Mouse (Mus musculus) brown adipose tissue, adult 24 weeks (tissue): ENCODE data around the gene Olfr1510. TPM values are rescaled to one million over a fixed set of nuclear protein-coding genes. Genes with fewer than 3 reads are reported as not detected.
"Not testable (repeated sequence)": the region's sequence is repeated elsewhere in the genome, so short reads cannot be mapped to it uniquely, and the experiment has no call there.

Experiments
- H3K27ac ChIP-seq: fragments of 200-500 bp; replicated peaks from 2 replicates; pipeline ENCODE4 v1.5.1; 2012; ENCODE audit warnings: low read depth, mild to moderate bottlenecking, low read length
- H3K4me1 ChIP-seq: fragments of 200-500 bp; 2 replicates; pipeline ENCODE4 v1.6.1; 2012; ENCODE audit warnings: low read length, mixed read lengths; ENCODE audit not compliant: control insufficient read depth, insufficient read depth, insufficient read length
- H3K4me3 ChIP-seq: fragments of 200-500 bp; 2 replicates; pipeline ENCODE4 v1.5.1; 2012; ENCODE audit warnings: low read depth, mild to moderate bottlenecking, low read length, moderate library complexity; ENCODE audit not compliant: insufficient read depth
- polyA plus RNA-seq: library from polyadenylated mRNA; stranded (reverse); fragments of >200 nt; gene quantifications from 2 replicates; pipeline ENCODE4 v1.2.4, GENCODE M21; 2012; ENCODE audit not compliant: missing spikeins, insufficient read depth, insufficient read length

Gene Olfr1510
- polyA plus RNA-seq = not detected in 2 replicates

DNA sequence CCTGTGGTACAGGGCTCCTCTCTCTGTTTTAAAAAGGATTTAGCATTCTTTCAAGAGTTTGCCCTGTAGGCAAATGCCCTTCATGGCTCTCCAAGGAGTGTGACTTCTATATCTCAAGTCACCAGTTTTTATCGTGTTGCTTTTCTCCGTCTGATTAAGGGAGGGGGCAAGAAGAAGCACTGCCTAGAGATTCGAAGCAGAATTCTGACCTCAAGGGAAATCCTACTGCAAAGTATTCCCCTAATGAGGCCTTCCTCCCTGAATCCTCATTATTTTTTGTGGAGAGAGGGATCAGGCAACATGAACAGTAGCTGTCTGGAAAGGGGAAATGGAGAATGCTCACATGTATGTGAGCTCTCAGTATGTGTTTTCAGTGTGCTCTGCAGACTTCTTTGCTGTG, at the start of gene Olfr1510:
Olfr1510 (minus strand) TSS at position 101 of the 400 bp plus-strand sequence.
- H3K4me1 ChIP-seq = no peaks in the 10 kb centered on the region
- no peak within 1 kb of the TSS for H3K27ac ChIP-seq

DNA sequence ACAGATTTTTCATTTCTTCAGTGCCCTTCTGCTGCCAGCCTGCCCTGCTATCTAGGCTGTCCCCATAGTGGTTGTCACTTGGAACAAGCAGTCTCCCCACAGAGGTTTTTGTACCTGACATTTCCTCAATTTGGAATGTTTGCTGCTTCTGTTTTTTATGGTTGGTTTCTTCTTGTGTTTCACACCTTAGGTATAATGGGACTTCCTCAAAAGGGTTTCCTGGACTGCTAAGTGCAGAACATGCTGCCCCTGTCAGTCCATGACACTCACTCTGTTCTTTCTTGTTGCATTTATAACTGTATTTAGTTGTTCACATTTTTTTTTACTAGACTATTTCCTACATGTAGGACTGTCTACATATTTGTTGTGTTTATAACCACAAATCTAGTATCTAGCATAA, 47.8 kb upstream of the Olfr1510 start:
- H3K4me3 ChIP-seq = no peak overlapping the region
- no peak overlapping the region for H3K27ac ChIP-seq
- H3K4me1 ChIP-seq = no peaks in the 10 kb centered on the region

More for the DNA sequence above, at the start of gene Olfr1510:
- H3K4me3 ChIP-seq = no peak within 1 kb of the TSS

DNA sequence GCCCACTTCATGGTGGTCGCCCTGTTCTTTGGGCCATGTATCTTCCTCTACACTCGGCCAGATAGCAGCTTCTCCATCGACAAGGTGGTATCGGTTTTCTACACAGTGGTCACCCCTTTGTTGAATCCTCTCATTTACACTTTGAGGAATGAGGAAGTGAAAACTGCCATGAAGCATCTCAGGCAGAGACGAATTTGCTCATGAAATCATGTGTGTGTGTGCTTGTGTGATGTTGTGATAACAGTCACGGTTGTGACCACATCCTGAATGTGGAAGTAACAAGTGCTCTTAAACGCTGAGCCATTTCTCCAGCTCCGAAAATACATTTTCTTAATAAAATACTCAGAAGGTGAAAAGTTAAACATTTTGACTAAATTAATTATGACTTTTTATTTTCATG, 37.0 kb upstream of the Olfr1510 start:
- Histone ChIP-seq H3K4me1 (no peaks in the 10 kb centered on the region), H3K4me3 (no peak overlapping the region)

DNA sequence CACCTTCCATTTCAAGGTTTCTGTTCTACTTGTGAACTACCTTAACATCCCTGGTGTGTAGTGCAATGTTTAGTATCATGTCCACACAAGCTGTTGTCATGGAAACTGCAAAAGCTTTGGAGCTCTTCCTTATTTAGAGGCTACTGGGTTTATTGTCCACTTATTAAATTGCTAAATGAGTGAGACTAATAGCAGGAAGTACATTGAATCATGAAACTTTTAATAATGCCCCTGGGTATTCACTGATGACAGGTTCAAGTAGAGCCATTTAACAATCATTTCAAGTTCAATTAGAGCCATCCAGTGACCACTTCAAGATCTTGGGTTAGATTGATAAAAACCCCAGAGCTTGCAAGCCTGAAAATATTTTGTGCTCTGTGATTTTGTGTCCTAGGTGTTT, 28.5 kb upstream of the Olfr1510 start, which contains the start of gene Olfr1509:
Olfr1509 (plus strand) TSS at position 301 of the 400 bp plus-strand sequence.
- H3K4me1 ChIP-seq = no peaks in the 10 kb centered on the region
- H3K27ac ChIP-seq = no peak within 1 kb of the TSS
- H3K4me3 ChIP-seq = no peak within 1 kb of the TSS

More for the DNA sequence above, 37.0 kb upstream of the Olfr1510 start:
- H3K27ac ChIP-seq = no peak overlapping the region

DNA sequence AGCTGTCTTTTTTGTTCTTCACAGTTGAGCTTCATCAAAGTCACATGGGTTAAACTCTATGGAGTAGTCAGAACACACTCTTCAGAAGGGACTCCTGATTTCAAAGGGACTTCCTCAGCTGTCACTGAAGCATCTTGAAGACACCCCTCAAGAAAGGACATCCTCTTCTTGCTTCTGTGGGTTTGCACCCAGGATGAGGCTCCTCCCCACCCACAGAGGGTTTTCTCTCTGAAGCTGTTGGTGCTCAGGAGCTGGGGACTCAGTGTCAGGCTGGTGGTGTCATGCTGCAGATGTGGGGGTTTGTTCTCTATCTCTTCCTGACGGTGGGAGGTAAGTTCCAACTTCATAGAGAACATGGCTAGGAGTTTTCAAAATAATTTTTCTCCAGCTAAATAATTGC, 13.5 kb upstream of the Olfr1510 start:
- H3K27ac ChIP-seq = no peak overlapping the region
- no peaks in the 10 kb centered on the region for H3K4me1 ChIP-seq
- no peak overlapping the region for H3K4me3 ChIP-seq

DNA sequence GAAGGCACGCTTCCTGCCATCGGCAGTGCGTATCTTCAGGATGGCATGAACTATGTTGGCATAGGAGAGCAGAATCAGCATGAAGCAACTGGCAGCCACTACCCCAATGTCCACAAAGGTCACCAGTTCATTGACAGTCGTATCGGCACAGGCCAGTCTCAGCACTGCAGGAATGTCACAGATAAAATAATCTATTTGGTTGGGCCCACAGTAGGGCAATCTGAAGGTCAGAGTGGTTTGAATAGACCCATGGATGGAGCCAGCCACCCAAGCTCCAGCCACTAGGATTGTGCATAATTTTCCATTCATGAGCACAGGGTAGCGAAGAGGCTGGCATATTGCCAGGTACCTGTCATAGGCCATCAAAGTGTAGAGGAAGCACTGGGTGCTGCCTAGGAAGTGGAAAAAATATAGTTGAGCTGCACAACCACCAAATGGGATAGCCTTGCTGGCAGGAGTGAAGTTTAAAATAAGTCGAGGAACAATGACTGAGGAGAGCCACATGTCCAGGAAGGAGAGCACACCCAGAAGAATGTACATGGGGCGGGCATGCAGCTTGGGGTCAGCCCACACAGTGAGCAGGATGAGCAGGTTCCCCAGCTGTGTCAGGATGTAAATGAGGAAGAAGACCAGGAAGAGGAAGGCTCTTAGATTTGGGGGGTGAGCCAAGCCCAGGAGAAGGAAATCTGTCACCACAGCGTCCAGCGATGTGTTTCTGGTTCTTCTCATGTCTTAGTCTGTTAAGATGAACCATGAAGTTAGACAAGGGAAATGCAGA, 3.8 kb downstream of the Olfr1510 start:
- H3K4me1 ChIP-seq, H3K27ac ChIP-seq, H3K4me3 ChIP-seq: not testable (repeated sequence)

DNA sequence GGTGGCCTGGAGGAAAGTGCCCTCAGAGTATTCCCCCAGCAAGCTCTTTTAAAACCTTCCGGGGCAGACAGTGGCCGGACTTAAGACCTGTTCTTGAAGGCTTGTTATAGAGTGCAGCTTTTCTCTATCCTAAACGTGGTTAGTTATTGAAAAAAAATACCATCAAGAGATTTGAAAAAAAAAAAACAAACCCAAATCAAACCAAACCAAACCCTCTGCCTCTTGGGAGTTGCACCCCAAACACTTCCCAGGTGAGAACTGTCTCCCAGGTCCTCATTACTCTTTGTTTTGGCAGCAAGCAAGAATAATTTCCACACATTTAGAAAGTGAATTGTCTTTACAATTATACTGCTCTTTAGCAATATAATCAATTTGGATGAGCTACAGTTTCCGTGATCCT, 16.9 kb downstream of the Olfr1510 start, which contains the start of gene Olfr1511:
Olfr1511 (minus strand) TSS at position 101 of the 400 bp plus-strand sequence.
- H3K27ac ChIP-seq = no peak within 1 kb of the TSS
- no peaks in the 10 kb centered on the region for H3K4me1 ChIP-seq
- no peak within 1 kb of the TSS for H3K4me3 ChIP-seq

DNA sequence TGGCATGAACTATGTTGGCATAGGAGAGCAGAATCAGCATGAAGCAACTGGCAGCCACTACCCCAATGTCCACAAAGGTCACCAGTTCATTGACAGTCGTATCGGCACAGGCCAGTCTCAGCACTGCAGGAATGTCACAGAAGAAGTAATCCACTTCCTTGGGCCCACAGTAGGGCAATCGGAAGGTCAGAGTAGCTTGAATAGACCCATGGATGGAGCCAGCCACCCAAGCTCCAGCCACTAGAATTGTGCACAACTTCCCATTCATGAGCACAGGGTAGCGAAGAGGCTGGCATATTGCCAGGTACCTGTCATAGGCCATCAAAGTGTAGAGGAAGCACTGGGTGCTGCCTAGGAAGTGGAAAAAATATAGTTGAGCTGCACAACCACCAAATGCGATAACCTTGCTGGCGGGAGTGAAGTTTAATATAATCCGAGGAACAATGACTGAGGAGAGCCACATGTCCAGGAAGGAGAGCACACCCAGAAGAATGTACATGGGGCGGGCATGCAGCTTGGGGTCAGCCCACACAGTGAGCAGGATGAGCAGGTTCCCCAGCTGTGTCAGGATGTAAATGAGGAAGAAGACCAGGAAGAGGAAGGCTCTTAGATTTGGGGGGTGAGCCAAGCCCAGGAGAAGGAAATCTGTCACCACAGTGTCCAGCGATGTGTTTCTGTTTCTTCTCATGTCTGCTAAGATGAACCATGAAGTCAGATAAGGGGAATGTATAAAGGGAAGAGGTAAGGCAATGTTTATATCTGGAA, 23.9 kb downstream of the Olfr1510 start:
- H3K4me3 ChIP-seq, H3K4me1 ChIP-seq, H3K27ac ChIP-seq: not testable (repeated sequence)

DNA sequence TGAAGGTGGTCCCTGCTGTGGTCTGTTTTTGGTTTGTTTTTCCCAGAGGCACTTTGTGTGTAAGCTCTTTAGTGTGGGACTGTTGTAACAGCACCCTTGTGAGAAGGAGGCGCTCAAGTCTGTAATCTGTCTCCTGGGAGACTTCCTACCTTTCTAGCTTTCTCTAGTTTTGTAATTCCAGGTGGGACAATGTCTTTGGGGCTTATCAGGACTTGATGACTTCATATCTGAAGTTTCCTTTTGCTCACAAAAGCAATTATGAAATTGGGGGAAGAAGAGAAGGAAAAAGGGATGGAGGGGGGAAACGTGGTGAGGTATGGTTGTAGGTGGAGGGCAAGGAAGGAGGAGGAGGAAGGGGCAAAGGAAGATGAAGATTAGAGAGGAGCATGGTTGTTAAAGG, 35.1 kb downstream of the Olfr1510 start, which contains the start of gene Olfr1512:
Olfr1512 (minus strand) TSS at position 101 of the 400 bp plus-strand sequence.
- no peaks in the 10 kb centered on the region for H3K4me1 ChIP-seq
- H3K27ac ChIP-seq = no peak within 1 kb of the TSS
- H3K4me3 ChIP-seq = no peak within 1 kb of the TSS

DNA sequence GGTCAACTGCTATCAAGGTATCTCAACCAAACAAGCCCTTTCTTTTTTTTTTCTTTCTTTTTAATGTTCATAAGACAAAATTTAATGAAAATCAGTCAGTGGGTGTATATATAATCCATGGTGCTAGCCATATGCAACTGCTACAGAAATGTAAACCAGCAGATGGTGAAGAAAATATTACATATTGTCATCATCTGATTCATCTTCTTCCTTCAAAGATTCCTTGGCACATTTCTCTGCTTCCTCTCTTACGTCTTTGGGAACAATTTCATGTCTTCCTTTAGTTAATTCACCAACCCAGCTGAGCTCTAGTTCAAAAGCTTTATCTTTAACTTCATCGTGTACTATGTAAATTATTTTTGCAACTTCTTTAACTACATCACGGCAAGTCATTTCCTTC, 45.4 kb downstream of the Olfr1510 start:
- H3K4me3 ChIP-seq = no peak overlapping the region
- H3K4me1 ChIP-seq = no peaks in the 10 kb centered on the region
- H3K27ac ChIP-seq = no peak overlapping the region

Other genes with a start within 250 kb of the Olfr1510 start
- gene Supt16, start 217.0 kb downstream of the Olfr1510 start, polyA plus RNA-seq = 16.9 and 18.7 TPM in 2 replicates
- 25.0 and 31.7 TPM in 2 replicates for gene Chd8, start 156.6 kb downstream of the Olfr1510 start, polyA plus RNA-seq
- 10.3 and 13.9 TPM in 2 replicates for gene Tox4, start 135.2 kb downstream of the Olfr1510 start, polyA plus RNA-seq
- gene Rab2b, start 134.8 kb downstream of the Olfr1510 start, polyA plus RNA-seq = 12.4 and 21.4 TPM in 2 replicates
- gene Mettl3, start 109.2 kb downstream of the Olfr1510 start, polyA plus RNA-seq = 10.4 and 17.8 TPM in 2 replicates
- gene Sall2, start 85.6 kb downstream of the Olfr1510 start, polyA plus RNA-seq = 0.52 and 0.92 TPM in 2 replicates
- gene Olfr1513, start 58.0 kb downstream of the Olfr1510 start, polyA plus RNA-seq = not detected in 2 replicates
- not detected in 2 replicates for gene Olfr1512, start 35.2 kb downstream of the Olfr1510 start, polyA plus RNA-seq
- gene Olfr1511, start 17.0 kb downstream of the Olfr1510 start, polyA plus RNA-seq = not detected in 2 replicates
- gene Olfr1509, start 28.6 kb upstream of the Olfr1510 start, polyA plus RNA-seq = not detected in 2 replicates
- gene Olfr1508, start 53.1 kb upstream of the Olfr1510 start, polyA plus RNA-seq = not detected in 2 replicates
- not detected in 2 replicates for gene Olfr1507, start 81.4 kb upstream of the Olfr1510 start, polyA plus RNA-seq